Mouse (Mus musculus): ENCODE results near the gene Ift80. TPM values are rescaled to one million over a fixed set of nuclear protein-coding genes. Genes with fewer than 3 reads are reported as not detected.

The Ift80 gene
- total RNA-seq, 1 experiment: 9.9 TPM

DNA sequence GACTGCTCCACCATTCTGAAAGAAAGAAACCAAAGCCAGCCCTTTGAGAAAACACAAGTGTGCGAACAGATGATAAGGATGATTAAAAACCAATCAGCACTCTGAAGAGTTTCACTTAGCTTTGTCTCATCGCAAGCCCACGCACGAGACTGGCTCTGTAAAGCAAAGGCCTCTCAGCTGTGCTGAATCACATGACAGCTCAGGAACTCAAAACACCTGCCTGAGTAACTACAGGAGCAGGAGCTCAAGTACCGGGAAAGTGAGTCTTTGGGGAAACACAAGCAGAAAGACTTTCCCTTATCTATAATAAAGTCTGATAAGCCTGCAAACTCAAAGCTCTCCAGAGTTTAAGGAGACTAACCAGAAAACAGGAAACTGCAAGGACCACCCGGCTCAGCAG is 37.0 kb downstream of the Ift80 start:
- peaks cover 5% of the 10 kb centered on the region; the same call in 1 of the 2 replicates for H3K36me3 ChIP-seq (ENCODE audit: control insufficient read depth, insufficient read depth, low read length, poor library complexity, severe bottlenecking)

DNA sequence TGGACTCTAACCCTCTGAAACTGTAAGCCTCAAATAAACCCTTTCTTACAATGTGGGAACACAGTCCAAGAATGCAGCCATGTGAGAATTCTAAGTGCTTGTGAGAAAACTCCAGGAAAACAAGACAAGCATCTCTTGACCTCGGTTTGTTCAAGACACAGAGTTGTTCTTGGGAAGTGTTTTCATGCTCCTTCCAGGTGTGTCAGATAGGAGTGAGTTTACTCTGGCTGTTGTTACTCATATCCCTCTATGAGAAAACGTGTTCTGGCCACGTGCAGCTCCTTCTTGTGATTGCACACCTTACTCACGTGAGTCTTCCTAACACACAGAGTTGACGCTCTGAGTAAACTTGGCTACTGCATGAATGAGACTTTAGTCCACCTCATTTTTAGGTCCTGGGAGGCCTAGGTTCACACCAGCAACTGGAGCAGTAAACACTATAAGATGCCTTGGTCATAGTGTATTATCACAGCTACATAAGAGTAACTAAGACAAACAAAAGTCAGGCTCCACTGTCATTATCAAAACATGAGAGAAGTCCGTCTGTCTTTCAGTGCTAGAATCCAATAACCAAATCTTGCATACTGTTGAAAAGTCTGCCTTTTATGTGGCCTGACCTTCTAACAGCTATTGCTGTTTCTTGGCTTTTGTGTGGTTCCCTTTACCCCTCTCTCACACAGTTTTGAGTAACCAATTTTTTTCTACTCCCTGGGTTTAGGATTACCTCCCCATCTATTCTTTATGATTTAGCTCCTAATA is 37.7 kb downstream of the Ift80 start:
- no peak overlapping the region for H3K9ac ChIP-seq (ENCODE audit: insufficient read depth, low read depth, low read length, poor library complexity, severe bottlenecking)
- in situ Hi-C loops (cut with MboI; ENCODE audit: low sequenced_read_pairs in 2 of 2, unreplicated experiment in 2 of 2): no loop called here
- DNase-seq (ENCODE audit: low read depth, low spot score): no peak
- peaks cover 7% of the 10 kb centered on the region; the same call in 1 of the 2 replicates for H3K36me3 ChIP-seq (ENCODE audit: control insufficient read depth, insufficient read depth, low read length, poor library complexity, severe bottlenecking)
- H3K4me3 ChIP-seq (ENCODE audit: insufficient read depth in 1 of 2, low read depth in 1 of 2, low read length in 2 of 2, poor library complexity in 1 of 2, severe bottlenecking in 1 of 2): no peak overlapping the region
- TF ChIP-seq CHD2 (IDR thresholded peaks at IDR 0.05; ENCODE audit: low read depth, low read length) (no peak), HCFC1 (IDR thresholded peaks at IDR 0.05; ENCODE audit: borderline replicate concordance, insufficient read depth, low read length) (no peak), MAFK (IDR thresholded peaks at IDR 0.05; ENCODE audit: insufficient read depth, low read depth, low read length) (no peak), ZC3H11A (IDR thresholded peaks at IDR 0.05; ENCODE audit: borderline replicate concordance, low read depth, low read length) (no peak), ZNF384 (IDR thresholded peaks at IDR 0.05; ENCODE audit: low read depth, low read length) (no peak)
- no peak overlapping the region for H3K27ac ChIP-seq (ENCODE audit: insufficient read depth, low read depth, low read length, poor library complexity, severe bottlenecking)
- H3K9me3 ChIP-seq (ENCODE audit: control insufficient read depth, insufficient read depth, low read depth, low read length): no peaks in the 10 kb centered on the region
- no peaks in the 10 kb centered on the region for H3K4me1 ChIP-seq (ENCODE audit: control insufficient read depth in 2 of 2, insufficient read depth in 2 of 2, low read length in 2 of 2, poor library complexity in 1 of 2)

More for the DNA sequence above, 37.0 kb downstream of the Ift80 start:
- in situ Hi-C loops (cut with MboI; ENCODE audit: low sequenced_read_pairs in 2 of 2, unreplicated experiment in 2 of 2): no loop called here
- Histone ChIP-seq H3K4me3 (ENCODE audit: insufficient read depth in 1 of 2, low read depth in 1 of 2, low read length in 2 of 2, poor library complexity in 1 of 2, severe bottlenecking in 1 of 2) (no peak overlapping the region), H3K9me3 (ENCODE audit: control insufficient read depth, insufficient read depth, low read depth, low read length) (no peaks in the 10 kb centered on the region), H3K9ac (ENCODE audit: insufficient read depth, low read depth, low read length, poor library complexity, severe bottlenecking) (no peak overlapping the region), H3K4me1 (ENCODE audit: control insufficient read depth in 2 of 2, insufficient read depth in 2 of 2, low read length in 2 of 2, poor library complexity in 1 of 2) (no peaks in the 10 kb centered on the region), H3K27ac (ENCODE audit: insufficient read depth, low read depth, low read length, poor library complexity, severe bottlenecking) (no peak overlapping the region)
- TF ChIP-seq ZNF384 (IDR thresholded peaks at IDR 0.05; ENCODE audit: low read depth, low read length): no peak
- no peak for TF ChIP-seq MAFK (IDR thresholded peaks at IDR 0.05; ENCODE audit: insufficient read depth, low read depth, low read length)
- TF ChIP-seq HCFC1 (IDR thresholded peaks at IDR 0.05; ENCODE audit: borderline replicate concordance, insufficient read depth, low read length): no peak
- DNase-seq (ENCODE audit: low read depth, low spot score): no peak

DNA sequence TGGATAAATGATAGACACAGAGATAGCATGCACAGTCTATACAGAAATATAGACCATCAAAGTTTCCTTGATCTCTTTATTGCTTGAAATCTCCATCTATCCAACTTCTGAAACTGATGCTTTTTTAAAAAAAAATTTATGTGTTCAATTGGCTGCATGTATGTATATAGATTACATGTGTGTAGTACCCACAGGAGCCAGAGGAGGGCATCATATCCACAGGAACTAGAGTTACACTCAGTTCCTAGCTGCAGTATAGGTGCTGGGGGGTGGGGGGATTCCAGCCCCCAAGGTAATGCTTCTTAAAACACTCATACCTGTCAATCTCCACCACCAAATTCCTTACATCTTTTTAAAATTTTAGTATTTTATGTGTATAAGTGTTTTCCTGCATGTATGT is 39.7 kb downstream of the Ift80 start:
- TF ChIP-seq ZC3H11A (IDR thresholded peaks at IDR 0.05; ENCODE audit: borderline replicate concordance, low read depth, low read length) (no peak), HCFC1 (IDR thresholded peaks at IDR 0.05; ENCODE audit: borderline replicate concordance, insufficient read depth, low read length) (no peak), ZNF384 (IDR thresholded peaks at IDR 0.05; ENCODE audit: low read depth, low read length) (no peak)
- Histone ChIP-seq H3K4me3 (ENCODE audit: insufficient read depth in 1 of 2, low read depth in 1 of 2, low read length in 2 of 2, poor library complexity in 1 of 2, severe bottlenecking in 1 of 2) (no peak overlapping the region), H3K27ac (ENCODE audit: insufficient read depth, low read depth, low read length, poor library complexity, severe bottlenecking) (no peak overlapping the region), H3K4me1 (ENCODE audit: control insufficient read depth in 2 of 2, insufficient read depth in 2 of 2, low read length in 2 of 2, poor library complexity in 1 of 2) (no peaks in the 10 kb centered on the region), H3K9ac (ENCODE audit: insufficient read depth, low read depth, low read length, poor library complexity, severe bottlenecking) (no peak overlapping the region), H3K36me3 (ENCODE audit: control insufficient read depth, insufficient read depth, low read length, poor library complexity, severe bottlenecking) (peaks cover 9% of the 10 kb centered on the region; the same call in 1 of the 2 replicates), H3K9me3 (ENCODE audit: control insufficient read depth, insufficient read depth, low read depth, low read length) (no peaks in the 10 kb centered on the region)
- DNase-seq (ENCODE audit: low read depth, low spot score): no peak
- in situ Hi-C loops (cut with MboI; ENCODE audit: low sequenced_read_pairs in 2 of 2, unreplicated experiment in 2 of 2): no loop called here

DNA sequence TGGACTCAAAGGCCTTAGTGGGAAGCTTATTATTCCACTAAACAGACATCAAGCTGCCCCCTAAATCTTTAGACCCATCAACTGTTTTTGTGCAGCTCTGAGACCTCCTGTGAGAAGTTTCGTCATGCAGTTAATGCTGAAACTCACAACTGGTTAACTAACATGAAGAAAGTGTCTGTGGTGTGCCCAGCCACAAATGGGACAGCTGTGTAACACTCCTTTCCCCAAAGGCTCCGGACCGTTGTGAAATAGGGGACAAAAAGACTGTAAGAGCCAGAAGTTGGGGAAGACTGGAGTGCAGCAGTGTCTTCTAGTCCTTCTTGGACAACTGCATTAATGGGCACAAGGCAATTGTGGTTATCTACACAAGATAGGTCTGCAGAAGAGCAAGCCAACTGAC is 47.0 kb downstream of the Ift80 start:
- Histone ChIP-seq H3K27ac (ENCODE audit: insufficient read depth, low read depth, low read length, poor library complexity, severe bottlenecking) (0 out of 2 replicates have a peak overlapping the region, but pooled peaks have one; percentile 22), H3K4me3 (ENCODE audit: insufficient read depth in 1 of 2, low read depth in 1 of 2, low read length in 2 of 2, poor library complexity in 1 of 2, severe bottlenecking in 1 of 2) (no peak overlapping the region), H3K4me1 (ENCODE audit: control insufficient read depth in 2 of 2, insufficient read depth in 2 of 2, low read length in 2 of 2, poor library complexity in 1 of 2) (no peaks in the 10 kb centered on the region), H3K36me3 (ENCODE audit: control insufficient read depth, insufficient read depth, low read length, poor library complexity, severe bottlenecking) (0 out of 2 replicates have a peak, but pooled peaks cover 3% of the 10 kb centered on the region), H3K9me3 (ENCODE audit: control insufficient read depth, insufficient read depth, low read depth, low read length) (no peaks in the 10 kb centered on the region), H3K9ac (ENCODE audit: insufficient read depth, low read depth, low read length, poor library complexity, severe bottlenecking) (no peak overlapping the region)
- in situ Hi-C loops (cut with MboI; ENCODE audit: low sequenced_read_pairs in 2 of 2, unreplicated experiment in 2 of 2): no loop called here
- DNase-seq (ENCODE audit: low read depth, low spot score): no peak
- TF ChIP-seq CHD2 (IDR thresholded peaks at IDR 0.05; ENCODE audit: low read depth, low read length) (no peak), HCFC1 (IDR thresholded peaks at IDR 0.05; ENCODE audit: borderline replicate concordance, insufficient read depth, low read length) (no peak), ZC3H11A (IDR thresholded peaks at IDR 0.05; ENCODE audit: borderline replicate concordance, low read depth, low read length) (no peak), ZNF384 (IDR thresholded peaks at IDR 0.05; ENCODE audit: low read depth, low read length) (no peak), MAFK (IDR thresholded peaks at IDR 0.05; ENCODE audit: insufficient read depth, low read depth, low read length) (no peak)

Data from ES-E14 (cell line).